In genomic region chr5:130848562-130848961, GRCm38 (mm10) we compare ENCODE assay signal across 16 mouse cellular contexts.
"Had no signal": no experiment of that assay in that cellular context is flagged by ENCODE, and none has a peak within 500 bp of the region (broad histone marks: within the 10 kb centered on the region; RNA-seq: fewer than 3 reads in every experiment).

No protein-coding gene starts in this region.

- H3K27me3 ChIP-seq: neural tube, embryonic 13.5 days; neural tube, embryonic 15.5 days; stomach, embryonic 15.5 days had no signal

- H3K36me3 ChIP-seq: neural tube, embryonic 13.5 days; neural tube, embryonic 15.5 days; stomach, embryonic 15.5 days had no signal

- H3K9ac ChIP-seq: neural tube, embryonic 13.5 days; neural tube, embryonic 15.5 days; stomach, embryonic 15.5 days had no signal

- H3K27ac ChIP-seq: neural tube, embryonic 13.5 days; neural tube, embryonic 15.5 days; stomach, embryonic 15.5 days; stomach, postnatal 0 days had no signal

- DNase-seq: retina, postnatal 1 day; right cerebral cortex, adult 18-20 months; right cerebral cortex, postnatal 14 days; right cerebral cortex, postnatal 25 days; right cerebral cortex, postnatal 4 days; spleen, adult 18-20 months; thymus, adult 18-20 months; thymus, adult 2 months; thymus, postnatal 14 days; thymus, postnatal 25 days; thymus, postnatal 36 days; thymus, postnatal 4 days had no signal

- H3K4me1 ChIP-seq: stomach, embryonic 15.5 days had no signal

- H3K4me3 ChIP-seq: neural tube, embryonic 13.5 days; neural tube, embryonic 15.5 days; stomach, embryonic 15.5 days had no signal

- H3K9me3 ChIP-seq: neural tube, embryonic 13.5 days; neural tube, embryonic 15.5 days; stomach, embryonic 15.5 days had no signal

- H3K4me2 ChIP-seq: neural tube, embryonic 13.5 days; neural tube, embryonic 15.5 days; stomach, embryonic 15.5 days had no signal
